Mouse (Mus musculus) macrophage (primary cell): ENCODE results near the gene Kcna2. TPM values are rescaled to one million over a fixed set of nuclear protein-coding genes. Genes with fewer than 3 reads are reported as not detected.

Experiments used
- H3K27ac ChIP-seq: fragments of 350-480 bp; formaldehyde crosslinking; 2 replicates; pipeline ENCODE4 v1.9.0; 2021
- H3K36me3 ChIP-seq: fragments of 350-480 bp; formaldehyde crosslinking; 2 replicates; pipeline ENCODE4 v1.9.0; 2021; ENCODE audit errors: inconsistent target
- H3K4me3 ChIP-seq: fragments of 350-480 bp; formaldehyde crosslinking; 2 replicates; pipeline ENCODE4 v1.9.0; 2021; ENCODE audit errors: inconsistent target
- H3K79me2 ChIP-seq: fragments of 350-480 bp; formaldehyde crosslinking; 2 replicates; pipeline ENCODE4 v1.9.0; 2021; ENCODE audit errors: inconsistent target
- WGBS: methylation state at CpG from one replicate; pipeline ENCODE4 v1.1.7; 2026; ENCODE audit warnings: inconsistent platforms; ENCODE audit not compliant: missing documents; 5-methylcytosine and 5-hydroxymethylcytosine counted together
- polyA plus RNA-seq: library from polyadenylated mRNA; stranded (reverse); fragments of 250-400 nt; gene quantifications from 3 replicates; pipeline ENCODE4 v1.2.4, GENCODE M21; 2018; ENCODE audit warnings: inconsistent platforms

Kcna2 gene
- polyA plus RNA-seq, 1 experiment from 2014 or later, result 0.29 TPM

GRCm38 (mm10) chr3:107089475-107089874 lies 11.5 kb upstream of the Kcna2 start:
- H3K4me3 ChIP-seq, result no peak overlapping the region
- 94% methylated on average over 3 of the region's 3 CpGs for WGBS
- no peak overlapping the region for H3K27ac ChIP-seq
- no peaks in the 10 kb centered on the region for H3K36me3 ChIP-seq
- H3K79me2 ChIP-seq, result no peaks in the 10 kb centered on the region

- Histone ChIP-seq H3K36me3 (no peaks in the 10 kb centered on the region), H3K79me2 (no peaks in the 10 kb centered on the region), H3K27ac (no peak overlapping the region), H3K4me3 (no peak overlapping the region)
- WGBS, result 51% methylated on average over 7 of the region's 7 CpGs
Observed at GRCm38 (mm10) chr3:107090001-107090400, 10.9 kb upstream of the Kcna2 start.

DNA sequence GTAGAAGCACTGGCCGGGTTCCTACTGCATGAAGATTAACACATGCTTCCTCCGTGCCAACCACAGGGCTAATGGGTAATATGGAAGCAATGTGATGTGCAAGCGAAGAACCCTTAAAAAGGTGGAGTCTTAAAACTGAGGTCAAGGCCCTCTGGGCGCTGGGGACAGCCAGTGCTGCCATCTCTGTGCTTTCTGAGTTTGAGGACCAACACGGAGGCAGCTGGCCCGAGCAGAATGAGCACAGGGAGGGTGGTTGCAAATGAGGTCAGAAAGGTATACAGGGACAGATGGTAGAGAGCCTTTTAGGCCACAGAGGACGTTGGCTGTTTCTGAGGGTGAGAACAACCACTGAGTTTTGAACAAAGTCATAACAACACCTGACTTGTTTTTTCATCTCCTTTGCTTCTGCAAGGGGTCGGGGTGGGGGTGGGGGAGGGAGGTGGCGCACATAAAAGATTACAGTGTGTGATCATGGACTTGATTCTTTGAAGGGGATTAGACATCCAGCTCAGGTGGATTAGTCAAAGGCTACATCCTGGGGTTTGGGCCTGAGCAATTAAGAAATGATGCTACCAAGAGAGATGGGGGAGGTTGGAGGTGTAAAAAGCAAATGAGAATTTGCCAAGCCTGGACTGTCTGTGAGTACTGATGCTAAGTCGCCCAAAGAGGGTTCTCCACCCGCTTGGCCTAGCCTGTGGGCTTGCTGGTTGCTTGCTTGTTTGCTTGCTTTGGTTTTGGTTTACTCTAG lies 10.4 kb upstream of the Kcna2 start:
- Histone ChIP-seq H3K79me2 (no peaks in the 10 kb centered on the region), H3K36me3 (no peaks in the 10 kb centered on the region), H3K27ac (no peak overlapping the region), H3K4me3 (no peak overlapping the region)
- WGBS, result 77% methylated on average over 11 of the region's 11 CpGs

DNA sequence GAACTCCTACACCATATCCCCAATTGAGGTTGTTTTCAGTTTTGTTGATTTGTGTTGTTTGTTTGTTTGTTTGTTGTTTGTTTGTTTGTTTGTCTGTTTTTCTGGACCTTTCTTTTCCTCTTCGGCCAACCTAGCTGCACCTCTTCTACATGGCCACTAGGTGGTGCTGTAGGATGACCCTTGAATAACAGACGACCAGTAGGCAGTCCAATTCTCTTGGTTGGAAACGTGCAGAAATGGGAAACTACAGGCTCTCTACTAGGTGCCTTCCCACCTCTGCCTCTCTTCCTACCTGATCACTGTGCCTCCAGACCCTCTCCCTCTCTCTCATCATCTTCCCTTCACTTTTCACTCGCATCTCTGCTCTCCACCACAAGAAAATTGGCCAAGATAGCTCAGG lies 6.9 kb upstream of the Kcna2 start:
- Histone ChIP-seq H3K36me3 (no peaks in the 10 kb centered on the region), H3K27ac (no peak overlapping the region), H3K79me2 (no peaks in the 10 kb centered on the region), H3K4me3 (no peak overlapping the region)
- WGBS, result 2% methylated on average over 3 of the region's 4 CpGs

- Histone ChIP-seq H3K4me3 (no peak overlapping the region), H3K27ac (no peak overlapping the region), H3K79me2 (no peaks in the 10 kb centered on the region), H3K36me3 (no peaks in the 10 kb centered on the region)
- WGBS, result 88% methylated on average over 3 of the region's 3 CpGs
Observed at GRCm38 (mm10) chr3:107096269-107096731, 4.6 kb upstream of the Kcna2 start.

- no peak overlapping the region for H3K4me3 ChIP-seq
- WGBS, result 42% methylated on average over 2 of the region's 2 CpGs
- no peak overlapping the region for H3K27ac ChIP-seq
- no peaks in the 10 kb centered on the region for H3K36me3 ChIP-seq
- H3K79me2 ChIP-seq, result no peaks in the 10 kb centered on the region
Observed at GRCm38 (mm10) chr3:107099866-107100265, 1.1 kb upstream of the Kcna2 start.

GRCm38 (mm10) chr3:107101456-107101786 lies 475 bp downstream of the Kcna2 start:
- 1% methylated on average over 35 of the region's 41 CpGs for WGBS
- Histone ChIP-seq H3K79me2 (no peaks in the 10 kb centered on the region), H3K4me3 (no peak overlapping the region)

DNA sequence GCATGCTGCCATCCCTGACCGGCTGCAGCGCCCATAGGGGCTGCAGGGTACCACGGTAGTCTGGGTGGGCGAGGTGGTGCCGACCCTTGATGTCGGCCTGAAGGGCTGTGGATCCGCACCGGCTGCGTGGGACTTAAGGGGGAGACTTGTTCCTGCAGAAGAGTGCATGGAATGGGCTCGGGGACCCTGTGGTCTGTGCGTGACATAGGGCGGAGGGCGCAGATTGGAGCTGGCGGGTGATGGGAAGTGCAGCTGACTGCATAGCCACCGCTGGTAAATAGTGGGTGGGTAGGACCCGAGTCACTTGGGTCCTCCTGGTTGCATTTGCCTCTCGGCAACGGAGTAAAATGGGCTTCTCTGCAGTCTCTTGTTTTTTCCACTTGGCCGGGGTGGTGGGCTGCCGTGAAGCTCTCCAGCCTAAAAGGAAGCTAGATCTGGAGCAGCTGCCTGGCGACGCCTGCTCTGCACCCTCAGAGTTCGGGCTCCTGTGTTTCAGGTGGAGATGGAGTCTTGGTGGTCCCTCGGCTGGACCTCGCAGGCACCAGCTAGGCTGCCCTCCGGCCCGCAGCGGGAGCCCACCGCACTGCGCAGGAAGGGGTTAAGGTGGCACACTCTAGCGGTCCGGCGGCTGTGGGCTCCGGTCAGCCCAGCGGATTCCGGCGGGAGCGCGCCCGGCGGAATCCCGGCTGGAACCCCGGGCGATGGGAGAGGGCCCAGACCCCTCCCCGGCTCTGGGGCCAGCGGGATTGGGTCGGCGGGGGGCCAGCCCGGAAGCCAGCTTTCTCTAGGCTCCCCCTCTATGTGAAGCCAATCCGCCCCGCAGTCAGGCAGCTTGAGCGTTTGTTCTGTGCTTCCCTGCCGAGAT lies 1.1 kb downstream of the Kcna2 start:
- Histone ChIP-seq H3K27ac (no peak overlapping the region), H3K36me3 (no peaks in the 10 kb centered on the region), H3K4me3 (no peak overlapping the region), H3K79me2 (no peaks in the 10 kb centered on the region)
- WGBS, result 4% methylated on average over 51 of the region's 53 CpGs

More at GRCm38 (mm10) chr3:107101456-107101786, 475 bp downstream of the Kcna2 start:
- Histone ChIP-seq H3K36me3 (no peaks in the 10 kb centered on the region), H3K27ac (no peak overlapping the region)

GRCm38 (mm10) chr3:107103041-107103440 lies 2.1 kb downstream of the Kcna2 start:
- Histone ChIP-seq H3K27ac (no peak overlapping the region), H3K79me2 (no peaks in the 10 kb centered on the region), H3K4me3 (no peak overlapping the region), H3K36me3 (no peaks in the 10 kb centered on the region)
- WGBS, result 62% methylated on average over 7 of the region's 7 CpGs

- Histone ChIP-seq H3K27ac (no peak overlapping the region), H3K36me3 (no peaks in the 10 kb centered on the region), H3K4me3 (no peak overlapping the region), H3K79me2 (no peaks in the 10 kb centered on the region)
- WGBS, result 92% methylated on average over 3 of the region's 3 CpGs
Observed at GRCm38 (mm10) chr3:107103462-107103861, 2.5 kb downstream of the Kcna2 start.

GRCm38 (mm10) chr3:107105986-107106385 lies 5.0 kb downstream of the Kcna2 start:
- H3K4me3 ChIP-seq, result no peak overlapping the region
- H3K27ac ChIP-seq, result no peak overlapping the region
- WGBS, result 79% methylated on average over 6 of the region's 6 CpGs
- H3K36me3 ChIP-seq, result no peaks in the 10 kb centered on the region
- H3K79me2 ChIP-seq, result no peaks in the 10 kb centered on the region

DNA sequence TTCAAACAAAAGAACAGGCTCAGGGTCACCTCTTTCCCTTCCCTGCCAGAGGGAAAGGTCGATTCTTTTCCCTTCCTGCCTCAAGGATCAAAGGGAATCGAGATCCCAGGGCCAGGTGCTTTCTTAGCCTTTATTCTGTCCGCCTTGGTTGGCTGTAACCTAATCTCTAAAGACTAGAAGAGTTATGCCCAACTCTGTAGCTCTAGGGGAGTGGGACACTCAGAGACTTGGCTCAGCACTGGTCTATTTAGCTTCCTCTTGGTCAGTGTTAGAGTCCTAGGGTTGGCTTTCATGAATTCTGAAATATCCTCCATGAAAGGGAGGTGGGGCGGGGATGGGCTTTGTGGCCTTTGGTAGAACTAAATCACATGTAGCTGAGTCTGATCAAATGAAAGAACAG lies 11.6 kb downstream of the Kcna2 start:
- H3K79me2 ChIP-seq, result no peaks in the 10 kb centered on the region
- WGBS, result 87% methylated on average over 4 of the region's 4 CpGs
- H3K4me3 ChIP-seq, result no peak overlapping the region
- no peak overlapping the region for H3K27ac ChIP-seq
- no peaks in the 10 kb centered on the region for H3K36me3 ChIP-seq

GRCm38 (mm10) chr3:107112932-107113659 lies 12.2 kb downstream of the Kcna2 start:
- no peak overlapping the region for H3K4me3 ChIP-seq
- WGBS, result 72% methylated on average over 10 of the region's 10 CpGs
- H3K79me2 ChIP-seq, result no peaks in the 10 kb centered on the region
- no peaks in the 10 kb centered on the region for H3K36me3 ChIP-seq
- H3K27ac ChIP-seq, result no peak overlapping the region

- Histone ChIP-seq H3K4me3 (no peak overlapping the region), H3K27ac (no peak overlapping the region), H3K36me3 (no peaks in the 10 kb centered on the region), H3K79me2 (no peaks in the 10 kb centered on the region)
- 82% methylated on average over 13 of the region's 14 CpGs for WGBS
Observed at GRCm38 (mm10) chr3:107113771-107114737, 13.1 kb downstream of the Kcna2 start.
